Mouse (Mus musculus): ENCODE measurements at regions not wholly inside any gene's neighbourhood (a gene's known extent, or its start where the extent isn't known, plus 50 kb on each side); places are given as distances from the start of the nearest gene placed in this dataset.

DNA sequence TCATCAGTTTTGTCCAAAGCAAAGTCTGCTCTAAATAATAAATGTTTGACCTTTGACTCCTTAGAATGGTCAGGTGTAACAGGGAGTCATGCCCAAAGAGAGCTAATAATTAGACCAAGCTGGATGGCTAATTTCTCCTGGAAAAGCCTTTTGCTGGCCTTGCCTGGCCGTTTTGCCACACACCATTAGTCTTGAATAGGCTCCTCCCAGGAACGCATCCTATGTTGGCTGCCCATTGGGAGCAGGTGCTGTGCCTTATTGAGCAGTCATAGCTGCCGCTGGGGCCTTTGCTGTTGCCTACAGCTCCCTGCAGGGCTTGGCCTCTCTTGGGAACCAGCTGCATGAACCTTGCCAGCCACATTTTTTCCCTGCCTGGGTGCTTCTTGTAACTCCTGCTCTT is 65.1 kb upstream of the Rgmb start:
- Histone ChIP-seq H3K4me3 (replicated peaks; ENCODE audit: low read length) (no peak overlapping the region), H3K4me1 (replicated peaks; ENCODE audit: low read depth, low read length) (no peaks in the 10 kb centered on the region), H3K36me3 (ENCODE audit: insufficient read depth, low read length) (no peaks in the 10 kb centered on the region), H3K27me3 (ENCODE audit: insufficient read depth, low read length) (no peaks in the 10 kb centered on the region), H3K9me3 (ENCODE audit: low read length) (no peaks in the 10 kb centered on the region)
- no peak for TF ChIP-seq POU5F1 (IDR thresholded peaks at IDR 0.05; ENCODE audit: borderline replicate concordance, low read length)
- no peak for TF ChIP-seq CTCF (conservative IDR thresholded peaks at IDR 0.05; ENCODE audit: low read length)
- no peak for TF ChIP-seq NANOG (IDR thresholded peaks at IDR 0.05; ENCODE audit: borderline replicate concordance, low read length)

DNA sequence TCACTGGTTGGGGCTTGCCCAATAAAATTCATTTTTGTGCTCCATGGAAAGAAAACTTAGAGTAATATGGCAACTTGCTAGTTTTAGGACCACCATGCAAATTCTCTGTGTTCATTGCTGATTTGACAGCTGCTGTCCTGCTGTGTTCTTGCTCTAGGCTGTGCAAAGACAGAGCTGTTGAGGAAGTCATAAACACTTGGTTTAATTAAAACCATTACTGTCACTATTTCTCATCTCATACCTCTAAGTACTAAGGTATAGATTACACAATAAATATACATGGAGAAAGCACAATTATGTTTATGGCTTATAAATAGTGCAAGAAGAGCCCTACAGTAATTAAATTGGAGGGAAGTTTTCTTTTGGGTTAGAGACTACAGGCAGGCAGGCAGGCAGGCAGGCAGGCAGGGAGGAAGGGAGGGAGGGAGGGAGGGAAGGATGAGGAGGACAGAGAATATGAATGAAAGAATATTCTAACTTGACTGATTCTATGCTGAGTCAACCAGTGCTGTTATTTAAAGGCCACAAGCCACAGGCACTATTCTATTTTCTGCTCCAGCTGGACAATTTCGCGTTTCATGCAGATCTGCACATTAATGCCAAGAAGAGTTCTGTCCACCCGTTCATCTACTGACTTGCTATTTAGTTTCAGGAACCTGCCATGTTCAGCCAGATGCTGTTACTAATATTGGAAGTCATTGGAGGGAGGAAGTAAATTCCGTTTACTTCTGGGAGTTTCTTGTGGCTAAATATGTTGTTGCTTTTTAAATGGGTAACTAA is 61.2 kb upstream of the Rgmb start:
- H3K36me3 ChIP-seq (ENCODE audit: insufficient read depth, low read length): no peaks in the 10 kb centered on the region
- no peaks in the 10 kb centered on the region for H3K27me3 ChIP-seq (ENCODE audit: insufficient read depth, low read length)
- H3K4me3 ChIP-seq (replicated peaks; ENCODE audit: low read length): no peak overlapping the region
- no peaks in the 10 kb centered on the region for H3K4me1 ChIP-seq (replicated peaks; ENCODE audit: low read depth, low read length)
- TF ChIP-seq NANOG (IDR thresholded peaks at IDR 0.05; ENCODE audit: borderline replicate concordance, low read length) (no peak), CTCF (conservative IDR thresholded peaks at IDR 0.05; ENCODE audit: low read length) (no peak), POU5F1 (IDR thresholded peaks at IDR 0.05; ENCODE audit: borderline replicate concordance, low read length) (no peak)
- H3K9me3 ChIP-seq (ENCODE audit: low read length): no peaks in the 10 kb centered on the region

DNA sequence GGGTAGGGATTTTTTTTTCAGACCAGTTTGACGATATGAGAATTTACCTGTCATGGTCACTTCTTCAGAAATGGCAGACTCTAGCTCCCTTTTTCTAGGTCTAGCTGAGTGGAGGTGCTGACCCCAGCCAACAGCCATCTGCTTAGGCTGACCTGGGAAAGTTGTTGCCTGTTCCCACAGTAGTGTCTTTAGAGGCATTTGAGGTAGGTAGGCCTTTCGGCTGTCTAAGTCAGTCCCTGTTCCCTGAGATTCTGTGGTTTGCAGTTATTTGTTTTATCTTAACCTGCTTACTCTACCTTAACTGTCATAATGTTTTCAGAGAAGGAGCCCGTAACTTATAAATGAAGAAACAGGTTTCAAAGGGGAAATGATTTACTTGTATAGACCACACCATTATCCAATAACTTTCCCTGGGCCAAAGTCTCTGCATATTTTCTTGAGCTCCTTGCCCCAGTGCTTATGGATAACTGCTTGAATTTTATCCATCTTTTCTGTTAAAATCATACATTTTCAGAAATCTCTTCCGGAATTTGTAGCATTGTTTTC is 59.8 kb upstream of the Rgmb start:
- Histone ChIP-seq H3K4me1 (replicated peaks; ENCODE audit: low read depth, low read length) (no peaks in the 10 kb centered on the region), H3K4me3 (replicated peaks; ENCODE audit: low read length) (no peak overlapping the region), H3K36me3 (ENCODE audit: insufficient read depth, low read length) (no peaks in the 10 kb centered on the region), H3K27me3 (ENCODE audit: insufficient read depth, low read length) (no peaks in the 10 kb centered on the region), H3K9me3 (ENCODE audit: low read length) (no peaks in the 10 kb centered on the region)
- TF ChIP-seq CTCF (conservative IDR thresholded peaks at IDR 0.05; ENCODE audit: low read length): no peak
- no peak for TF ChIP-seq NANOG (IDR thresholded peaks at IDR 0.05; ENCODE audit: borderline replicate concordance, low read length)
- TF ChIP-seq POU5F1 (IDR thresholded peaks at IDR 0.05; ENCODE audit: borderline replicate concordance, low read length): no peak

DNA sequence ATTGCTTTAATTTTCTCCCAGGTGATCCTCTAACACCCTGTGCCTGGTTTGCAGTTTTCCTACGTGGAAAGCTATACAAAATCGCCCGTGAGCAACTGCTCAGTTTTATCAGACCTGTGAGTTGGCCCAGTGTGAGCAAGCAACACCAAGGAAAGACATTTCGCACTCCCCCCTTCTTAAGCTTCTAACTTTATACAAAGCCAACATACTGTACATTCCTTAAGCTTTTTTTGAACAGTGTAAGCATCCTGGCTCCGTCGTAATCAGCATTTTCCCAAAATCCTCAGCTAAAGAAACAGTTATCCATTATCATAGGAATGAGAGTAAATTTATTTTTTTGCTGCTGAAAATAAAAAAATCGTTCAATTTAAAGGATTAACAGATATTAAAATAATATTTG is 52.0 kb upstream of the Rgmb start:
- H3K36me3 ChIP-seq (ENCODE audit: insufficient read depth, low read length): no peaks in the 10 kb centered on the region
- no peaks in the 10 kb centered on the region for H3K27me3 ChIP-seq (ENCODE audit: insufficient read depth, low read length)
- 0 out of 2 replicates have a peak, but pooled peaks cover 7% of the 10 kb centered on the region for H3K4me1 ChIP-seq (replicated peaks; ENCODE audit: low read depth, low read length)
- H3K4me3 ChIP-seq (replicated peaks; ENCODE audit: low read length): no peak overlapping the region
- no peak for TF ChIP-seq CTCF (conservative IDR thresholded peaks at IDR 0.05; ENCODE audit: low read length)
- TF ChIP-seq POU5F1 (IDR thresholded peaks at IDR 0.05; ENCODE audit: borderline replicate concordance, low read length): no peak
- TF ChIP-seq NANOG (IDR thresholded peaks at IDR 0.05; ENCODE audit: borderline replicate concordance, low read length): no peak
- no peaks in the 10 kb centered on the region for H3K9me3 ChIP-seq (ENCODE audit: low read length)

GRCm38 (mm10) chr17:15882245-15882644 is 51.4 kb upstream of the Rgmb start:
- H3K27me3 ChIP-seq (ENCODE audit: insufficient read depth, low read length): no peaks in the 10 kb centered on the region
- no peak overlapping the region for H3K4me3 ChIP-seq (replicated peaks; ENCODE audit: low read length)
- H3K9me3 ChIP-seq (ENCODE audit: low read length): no peaks in the 10 kb centered on the region
- H3K4me1 ChIP-seq (replicated peaks; ENCODE audit: low read depth, low read length): 0 out of 2 replicates have a peak, but pooled peaks cover 7% of the 10 kb centered on the region
- TF ChIP-seq NANOG (IDR thresholded peaks at IDR 0.05; ENCODE audit: borderline replicate concordance, low read length) (no peak), POU5F1 (IDR thresholded peaks at IDR 0.05; ENCODE audit: borderline replicate concordance, low read length) (no peak), CTCF (conservative IDR thresholded peaks at IDR 0.05; ENCODE audit: low read length) (no peak)
- no peaks in the 10 kb centered on the region for H3K36me3 ChIP-seq (ENCODE audit: insufficient read depth, low read length)

All from E14TG2a.4 (cell line).